Mouse (Mus musculus) ovary, postnatal 10 days (tissue): ENCODE results near the gene Ddr2.

Experiments used
- DNase-seq: peaks from one replicate; pipeline ENCODE4 v3.0.0; 2022; ENCODE audit warnings: low spot score

Gene Ddr2

DNA sequence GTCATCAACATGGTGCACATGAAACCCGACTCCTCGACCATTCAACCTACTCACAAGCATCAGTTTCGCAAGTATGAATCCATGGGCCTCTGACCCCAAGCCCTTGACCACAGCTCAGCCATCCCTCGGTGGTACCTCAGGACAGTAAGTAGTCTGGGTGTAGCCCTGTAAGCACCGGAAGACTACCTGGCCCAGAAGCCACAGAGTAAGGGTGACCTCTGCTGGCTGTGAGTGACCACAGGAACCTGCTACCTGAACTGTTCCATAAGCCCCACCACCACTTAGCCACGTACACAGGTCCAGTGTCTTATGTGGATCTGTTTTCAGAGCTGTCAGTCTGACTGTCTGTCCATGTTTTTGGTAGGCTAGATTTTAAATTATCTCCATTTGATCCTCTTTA is 162.9 kb downstream of the Ddr2 start:
- DNase-seq: no peak

DNA sequence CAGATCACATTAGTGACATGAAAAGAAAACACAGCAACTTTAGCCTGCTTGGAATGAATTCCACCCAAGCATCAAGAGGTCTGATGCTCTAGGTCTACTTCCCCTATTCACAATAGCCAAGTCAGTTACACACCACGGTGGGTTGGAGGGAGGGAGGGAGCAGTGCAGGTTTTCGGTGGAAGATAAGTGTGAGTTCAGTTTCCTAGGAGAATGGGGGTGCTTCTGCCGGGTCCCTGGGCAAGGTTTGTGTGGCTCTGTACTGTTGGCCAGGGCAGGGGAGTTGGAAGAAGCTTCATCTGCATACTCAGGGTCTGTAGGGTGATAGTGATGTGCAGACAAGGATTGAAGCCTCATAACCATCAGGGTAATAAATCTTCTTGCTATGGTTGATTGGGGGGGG is 164.6 kb downstream of the Ddr2 start:
- no peak for DNase-seq

DNA sequence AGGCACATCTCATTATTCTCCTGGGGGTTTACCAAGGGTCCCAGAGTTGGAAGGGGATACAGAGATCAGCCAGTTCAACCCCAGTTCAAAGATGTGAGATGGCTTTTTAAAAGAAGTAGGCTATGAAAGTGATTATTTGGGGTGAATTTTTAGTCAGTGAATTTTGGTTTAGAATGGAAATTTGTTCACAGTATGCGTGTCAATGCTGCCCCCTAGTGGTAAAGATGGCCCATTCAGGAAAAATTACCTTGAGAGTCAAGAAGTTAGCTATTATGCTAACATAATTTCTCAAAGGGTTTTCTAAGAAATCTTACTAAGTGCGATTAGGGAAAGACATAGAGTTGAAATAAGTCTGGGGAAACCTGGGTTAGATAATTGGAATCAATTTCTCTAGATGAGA is 171.2 kb downstream of the Ddr2 start:
- DNase-seq: no peak

DNA sequence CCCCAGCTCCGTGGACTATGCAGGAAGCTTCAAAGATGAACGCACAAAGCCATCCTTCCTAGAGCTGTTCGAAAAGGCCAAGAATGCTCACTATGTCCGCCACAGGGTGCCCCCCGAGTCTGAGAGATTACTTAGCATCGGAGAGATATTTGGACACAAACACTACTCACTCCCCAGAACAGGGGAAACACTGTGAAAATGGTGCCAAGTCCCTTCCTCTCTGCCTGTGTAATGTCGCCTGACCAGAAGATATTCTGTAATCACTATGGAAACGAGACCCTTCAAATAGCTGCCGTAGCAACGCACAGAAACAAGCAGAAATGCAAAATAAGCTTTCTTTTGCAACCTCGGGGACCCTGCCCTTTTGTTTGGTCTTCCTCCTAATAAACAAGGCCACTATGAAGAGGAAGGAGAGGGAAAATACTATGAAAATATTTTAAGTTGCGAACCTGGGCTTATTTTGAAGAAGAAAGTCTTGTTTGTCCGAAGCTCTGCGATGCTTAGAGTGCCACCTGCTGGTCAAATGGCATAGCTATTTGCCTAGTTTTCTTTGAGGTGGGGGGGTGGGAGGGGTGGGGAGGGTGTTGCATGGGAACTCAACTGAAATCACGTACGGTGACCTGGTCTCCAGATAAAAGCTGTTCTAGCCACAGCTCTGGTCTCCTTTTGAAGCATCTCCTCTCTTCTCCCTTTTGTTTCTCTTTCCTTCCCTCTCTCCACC is 176.4 kb downstream of the Ddr2 start:
- no peak for DNase-seq

DNA sequence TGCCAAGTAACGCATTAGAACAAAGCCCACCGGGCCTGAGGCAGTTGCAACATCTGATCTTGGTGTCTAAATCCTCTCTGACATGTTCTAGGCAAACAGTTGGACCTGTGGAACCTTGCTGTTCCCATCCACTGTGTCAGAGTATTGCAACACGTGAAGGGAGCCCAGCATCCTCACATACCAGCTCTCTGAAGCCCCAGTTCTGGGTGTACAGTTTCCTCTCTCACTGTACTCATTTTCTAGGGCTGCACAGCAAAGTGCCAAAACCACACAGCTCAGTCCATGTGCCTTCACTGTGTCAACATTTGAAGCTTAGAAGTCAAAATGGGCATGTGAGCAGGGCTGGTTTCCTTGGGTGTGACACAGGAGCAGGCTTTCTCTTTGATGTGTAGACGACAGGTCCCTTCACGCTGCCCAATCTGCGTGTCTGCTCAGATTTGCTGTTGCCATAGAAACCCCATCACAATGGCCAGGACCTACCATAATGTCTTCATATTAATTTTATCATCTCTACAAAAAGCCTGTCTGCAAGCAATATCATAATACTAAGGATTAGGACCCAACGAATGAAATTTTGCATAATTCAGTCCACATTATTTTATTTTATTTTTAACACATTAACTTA is 178.3 kb downstream of the Ddr2 start:
- no peak for DNase-seq

DNA sequence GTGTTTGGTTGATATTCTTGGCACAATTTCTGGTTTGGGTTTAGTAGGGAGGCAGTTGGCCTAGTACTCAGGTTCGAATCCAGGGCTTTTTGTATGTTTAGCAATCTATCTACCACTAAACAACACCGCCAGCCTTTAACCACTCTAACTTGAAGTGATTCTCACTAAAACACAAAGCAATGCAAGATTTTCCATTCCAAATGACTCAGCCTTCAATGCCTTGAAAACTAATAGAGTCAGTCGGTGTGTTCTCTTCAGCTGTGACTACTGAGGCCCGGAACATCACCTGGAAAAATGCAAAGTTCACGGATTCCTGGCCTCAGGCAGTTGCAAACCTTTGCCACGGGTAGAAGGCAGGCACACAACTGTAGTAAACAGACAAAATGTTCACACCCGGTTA is 178.9 kb downstream of the Ddr2 start:
- DNase-seq: no peak

DNA sequence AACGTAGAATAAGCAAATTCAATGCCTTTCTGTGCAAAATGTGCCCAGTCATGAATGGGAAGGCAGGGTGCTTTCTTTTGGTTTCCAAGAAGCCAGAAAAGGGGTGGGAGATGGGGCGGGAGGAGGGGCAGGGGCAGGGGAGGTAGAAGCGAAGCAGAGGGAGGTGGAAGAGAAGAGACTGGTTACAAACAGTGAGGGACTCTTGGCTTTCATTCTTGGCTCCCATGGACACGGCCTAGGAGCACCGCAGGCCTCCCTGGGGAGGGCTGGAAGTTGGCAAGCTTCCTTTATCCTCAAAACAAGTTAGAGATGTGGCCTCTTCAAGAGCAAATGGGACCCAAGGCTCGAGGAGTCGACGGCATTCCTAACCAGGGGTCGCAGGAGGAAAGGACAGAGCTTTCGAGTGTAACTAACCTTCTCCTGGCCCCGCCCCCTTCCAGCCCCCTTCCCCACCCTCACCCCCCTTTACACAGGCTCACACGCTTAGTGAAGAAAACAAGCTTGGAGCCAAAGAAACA is 182.0 kb downstream of the Ddr2 start, which contains the start of gene Ccdc190:
Ccdc190 (plus strand) TSS at position 195 of the 518 bp plus-strand sequence.
- DNase-seq: no peak

DNA sequence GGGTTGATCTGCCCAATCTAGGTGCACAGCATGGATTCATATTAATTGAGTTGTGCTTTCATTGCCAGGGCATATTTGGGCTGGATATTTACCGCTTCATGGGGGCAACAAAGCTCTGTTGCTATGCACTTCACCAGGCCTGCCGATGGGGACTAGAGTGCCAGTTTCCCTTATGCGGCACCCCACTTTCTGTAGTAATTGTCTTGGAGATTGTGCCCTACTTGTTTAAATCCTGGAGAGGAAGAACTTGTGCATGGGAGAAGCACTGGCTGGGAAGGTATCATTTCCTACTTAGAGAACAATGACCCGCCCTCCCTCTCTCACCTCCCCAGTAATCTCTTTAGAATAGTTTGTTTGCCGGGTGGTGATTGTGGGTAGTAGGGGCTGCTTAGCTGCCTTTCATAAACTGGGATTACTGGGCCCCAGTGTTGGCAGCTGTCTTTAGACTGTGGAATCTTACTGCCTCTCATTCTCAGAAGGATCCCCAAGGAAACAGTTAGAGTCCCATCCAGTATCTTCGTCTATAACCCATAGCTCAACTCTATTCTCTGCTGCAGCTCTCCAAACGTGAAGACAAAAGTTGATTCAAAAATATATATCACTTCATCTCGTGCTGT is 182.7 kb downstream of the Ddr2 start:
- DNase-seq: no peak

DNA sequence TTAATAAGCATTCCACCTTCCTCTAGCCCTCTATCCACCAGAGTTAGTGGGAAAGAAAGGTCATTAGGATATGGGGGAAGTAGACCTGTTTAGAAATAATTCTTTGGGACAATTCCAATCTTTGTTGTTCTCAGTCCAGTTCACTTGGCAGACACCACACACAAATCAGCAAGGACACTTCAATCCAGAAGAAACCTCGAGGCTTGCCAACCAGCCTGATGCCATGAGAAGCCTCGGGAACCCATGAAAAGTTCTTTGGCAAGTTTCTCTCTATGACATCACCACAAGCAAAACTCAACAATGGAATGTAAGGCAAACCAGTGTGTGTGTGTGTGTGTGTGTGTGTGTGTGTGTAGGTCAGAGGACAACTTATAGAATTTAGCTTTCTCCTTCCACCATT is 186.0 kb downstream of the Ddr2 start:
- no peak for DNase-seq
